ENCODE assay signal across 15 mouse cellular contexts in genomic region chr7:101170482-101170881, GRCm38 (mm10).
DNase-seq lines count a peak whose midpoint lies in the region; ATAC-seq and TF ChIP-seq lines count a peak whose summit lies in the region.
"Had no signal": no experiment of that assay in that cellular context is flagged by ENCODE, and none has a peak within 500 bp of the region (broad histone marks: within the 10 kb centered on the region; RNA-seq: fewer than 3 reads in every experiment).

No protein-coding gene starts in this region.

- no peak for ATAC-seq in lung, embryonic 14.5 days (ENCODE audit: insufficient read depth)

- peak in 1 of 2 experiments; percentile 14 for DNase-seq in heart, adult 2 months
- DNase-seq in heart, postnatal 36 days = no peak
- DNase-seq in lung, embryonic 14.5 days = peak; percentile 62
- DNase-seq in lung, postnatal 14 days = no peak
- peak; percentile 3 for DNase-seq in embryo, embryonic 9.5 days (ENCODE audit: extremely low spot score)
- DNase-seq in lung, postnatal 25 days (ENCODE audit: low spot score) = peak; percentile 16
- DNase-seq in urinary bladder, postnatal 25 days (ENCODE audit: low spot score) = no peak
- no peak for DNase-seq in thymus, postnatal 25 days
- DNase-seq: B cell, adult 2 months; cerebellum, postnatal 10 days; left cerebral cortex, postnatal 4 days; retina, postnatal 1 day; spleen, adult 18-20 months had no signal

- H3K4me1 ChIP-seq in heart, adult 2 months (ENCODE audit: control insufficient read depth, insufficient read depth, low read length) = no peaks in the 10 kb centered on the region; the same call in 1 of the 2 replicates
- H3K4me1 ChIP-seq in lung, embryonic 14.5 days (ENCODE audit: insufficient read depth) = no peaks in the 10 kb centered on the region

- intact Hi-C loops in heart, adult 2 months (cut with DNase I) = no loop called here
- intact Hi-C loops in heart, postnatal 36 days (cut with DNase I) = no loop called here

- no peak overlapping the region for H3K4me2 ChIP-seq in lung, embryonic 14.5 days

- peaks cover 3% of the 10 kb centered on the region for H3K36me3 ChIP-seq in heart, adult 2 months (ENCODE audit: control insufficient read depth, insufficient read depth, low read length)
- no peaks in the 10 kb centered on the region for H3K36me3 ChIP-seq in lung, embryonic 14.5 days (ENCODE audit: insufficient read depth)

- H3K27me3 ChIP-seq in heart, adult 2 months (ENCODE audit: control insufficient read depth, insufficient read depth, low read length) = no peaks in the 10 kb centered on the region
- no peaks in the 10 kb centered on the region for H3K27me3 ChIP-seq in lung, embryonic 14.5 days (ENCODE audit: insufficient read depth, low read length)

- TF ChIP-seq POLR2A in heart, adult 2 months (IDR thresholded peaks at IDR 0.05; ENCODE audit: insufficient read depth, low read depth, low read length) = no peak

- H3K27ac ChIP-seq in heart, adult 2 months = peak overlapping the region; percentile 29
- no peak overlapping the region for H3K27ac ChIP-seq in lung, embryonic 14.5 days (ENCODE audit: low read depth)
- H3K27ac ChIP-seq: liver, embryonic 14.5 days; stomach, postnatal 0 days had no signal

- no peaks in the 10 kb centered on the region for H3K9me3 ChIP-seq in lung, embryonic 14.5 days (ENCODE audit: low read depth, low read length)

- TF ChIP-seq EP300 in heart, adult 2 months (IDR thresholded peaks at IDR 0.05; ENCODE audit: insufficient read depth, low read depth, low read length) = no peak

- no peak for TF ChIP-seq CTCF in heart, adult 2 months (IDR thresholded peaks at IDR 0.05)
- no peak for TF ChIP-seq CTCF in lung, embryonic 14.5 days (IDR thresholded peaks at IDR 0.05; ENCODE audit: low read depth)

- no peak overlapping the region for H3K4me3 ChIP-seq in heart, adult 2 months
- H3K4me3 ChIP-seq in lung, embryonic 14.5 days (ENCODE audit: low read depth, low read length) = no peak overlapping the region

- no peak overlapping the region for H3K9ac ChIP-seq in heart, adult 2 months (ENCODE audit: low read depth, low read length)
- H3K9ac ChIP-seq in lung, embryonic 14.5 days = no peak overlapping the region
- H3K9ac ChIP-seq: liver, embryonic 14.5 days had no signal

- WGBS in heart, adult 2 months = 42% methylated on average over 3 of the region's 3 CpGs
- 36% methylated on average over 3 of the region's 3 CpGs for WGBS in lung, embryonic 14.5 days

- H3K79me2 ChIP-seq in heart, adult 2 months (replicated peaks; ENCODE audit: control insufficient read depth, insufficient read depth, low read length) = no peaks in the 10 kb centered on the region; the same call in 1 of the 2 replicates

Comparison
In these comparisons a context has a peak if more than half of its experiments do, and no peak if none do; other contexts are left out.
1. DNase-seq: peak in lung, embryonic 14.5 days (single experiment), embryo, embryonic 9.5 days (single experiment) and lung, postnatal 25 days (single experiment); none in heart, postnatal 36 days (0 of 2), lung, postnatal 14 days (single experiment), urinary bladder, postnatal 25 days (single experiment) and thymus, postnatal 25 days (single experiment).